Mouse (Mus musculus): ENCODE measurements around the gene Slc9b2. TPM values are rescaled to one million over a fixed set of nuclear protein-coding genes. Genes with fewer than 3 reads are reported as not detected.

The Slc9b2 gene
- polyA plus RNA-seq, 1 experiment from 2014 or later = 5.5 TPM

GRCm38 (mm10) chr3:135313727-135314126 is 6.2 kb downstream of the Slc9b2 start:
- peaks cover 6% of the 10 kb centered on the region; the same call in 1 of the 2 replicates for H3K9me3 ChIP-seq
- H3K4me3 ChIP-seq (replicated peaks) = no peak overlapping the region
- H3K27ac ChIP-seq = no peak overlapping the region
- H3K4me1 ChIP-seq (replicated peaks) = peaks cover 3% of the 10 kb centered on the region; the same call in 1 of the 2 replicates
- WGBS = 79% methylated on average over 2 of the region's 2 CpGs
- H3K36me3 ChIP-seq = no peaks in the 10 kb centered on the region
- H3K4me2 ChIP-seq = no peak overlapping the region
- H3K27me3 ChIP-seq = no peaks in the 10 kb centered on the region
- ATAC-seq (ENCODE audit: insufficient number of reproducible peaks, insufficient read depth, low FRiP score, low TSS enrichment, low read depth) = no peak
- no peak overlapping the region for H3K9ac ChIP-seq (replicated peaks)

GRCm38 (mm10) chr3:135314811-135315210 is 7.3 kb downstream of the Slc9b2 start:
- Histone ChIP-seq H3K4me3 (replicated peaks) (no peak overlapping the region), H3K4me2 (no peak overlapping the region), H3K27ac (no peak overlapping the region), H3K4me1 (replicated peaks) (peaks cover 3% of the 10 kb centered on the region; the same call in 1 of the 2 replicates), H3K36me3 (no peaks in the 10 kb centered on the region), H3K9ac (replicated peaks) (no peak overlapping the region), H3K9me3 (peaks cover 6% of the 10 kb centered on the region; the same call in 1 of the 2 replicates), H3K27me3 (no peaks in the 10 kb centered on the region)
- ATAC-seq (ENCODE audit: insufficient number of reproducible peaks, insufficient read depth, low FRiP score, low TSS enrichment, low read depth) = no peak
- WGBS = 71% methylated on average over 2 of the region's 2 CpGs

GRCm38 (mm10) chr3:135315720-135316425 is 8.4 kb downstream of the Slc9b2 start:
- H3K4me2 ChIP-seq = no peak overlapping the region
- H3K9me3 ChIP-seq = peaks cover 6% of the 10 kb centered on the region; the same call in 1 of the 2 replicates
- H3K4me1 ChIP-seq (replicated peaks) = peaks cover 3% of the 10 kb centered on the region; the same call in 1 of the 2 replicates
- no peak overlapping the region for H3K9ac ChIP-seq (replicated peaks)
- no peak for ATAC-seq (ENCODE audit: insufficient number of reproducible peaks, insufficient read depth, low FRiP score, low TSS enrichment, low read depth)
- H3K36me3 ChIP-seq = no peaks in the 10 kb centered on the region
- no peaks in the 10 kb centered on the region for H3K27me3 ChIP-seq
- WGBS = 79% methylated on average over 9 of the region's 9 CpGs
- H3K4me3 ChIP-seq (replicated peaks) = no peak overlapping the region
- no peak overlapping the region for H3K27ac ChIP-seq

GRCm38 (mm10) chr3:135318331-135318730 is 10.8 kb downstream of the Slc9b2 start:
- 87% methylated on average over 11 of the region's 11 CpGs for WGBS
- peaks cover 3% of the 10 kb centered on the region; the same call in 1 of the 2 replicates for H3K4me1 ChIP-seq (replicated peaks)
- H3K9ac ChIP-seq (replicated peaks) = no peak overlapping the region
- no peaks in the 10 kb centered on the region for H3K27me3 ChIP-seq
- no peak overlapping the region for H3K27ac ChIP-seq
- H3K4me2 ChIP-seq = no peak overlapping the region
- no peaks in the 10 kb centered on the region for H3K36me3 ChIP-seq
- no peak for ATAC-seq (ENCODE audit: insufficient number of reproducible peaks, insufficient read depth, low FRiP score, low TSS enrichment, low read depth)
- H3K4me3 ChIP-seq (replicated peaks) = no peak overlapping the region
- H3K9me3 ChIP-seq = peaks cover 6% of the 10 kb centered on the region; the same call in 1 of the 2 replicates

- H3K4me3 ChIP-seq (replicated peaks) = no peak overlapping the region
- H3K36me3 ChIP-seq = no peaks in the 10 kb centered on the region
- no peak overlapping the region for H3K9ac ChIP-seq (replicated peaks)
- no peaks in the 10 kb centered on the region for H3K27me3 ChIP-seq
- H3K9me3 ChIP-seq = no peaks in the 10 kb centered on the region
- WGBS = 67% methylated on average over 6 of the region's 6 CpGs
- ATAC-seq (ENCODE audit: insufficient number of reproducible peaks, insufficient read depth, low FRiP score, low TSS enrichment, low read depth) = no peak
- no peak overlapping the region for H3K4me2 ChIP-seq
- H3K27ac ChIP-seq = no peak overlapping the region
- no peaks in the 10 kb centered on the region for H3K4me1 ChIP-seq (replicated peaks)
Measured at GRCm38 (mm10) chr3:135324354-135324753, 16.9 kb downstream of the Slc9b2 start.

GRCm38 (mm10) chr3:135327176-135327575 is 19.7 kb downstream of the Slc9b2 start:
- no peak for ATAC-seq (ENCODE audit: insufficient number of reproducible peaks, insufficient read depth, low FRiP score, low TSS enrichment, low read depth)

GRCm38 (mm10) chr3:135327601-135328000 is 20.1 kb downstream of the Slc9b2 start:
- H3K27me3 ChIP-seq = no peaks in the 10 kb centered on the region
- H3K36me3 ChIP-seq = no peaks in the 10 kb centered on the region
- no peak for ATAC-seq (ENCODE audit: insufficient number of reproducible peaks, insufficient read depth, low FRiP score, low TSS enrichment, low read depth)
- no peaks in the 10 kb centered on the region for H3K9me3 ChIP-seq
- no peak overlapping the region for H3K4me2 ChIP-seq
- H3K4me3 ChIP-seq (replicated peaks) = no peak overlapping the region
- H3K9ac ChIP-seq (replicated peaks) = no peak overlapping the region
- H3K27ac ChIP-seq = no peak overlapping the region
- no peaks in the 10 kb centered on the region for H3K4me1 ChIP-seq (replicated peaks)
- 57% methylated on average over 2 of the region's 2 CpGs for WGBS

More at GRCm38 (mm10) chr3:135327176-135327575, 19.7 kb downstream of the Slc9b2 start:
- H3K36me3 ChIP-seq = no peaks in the 10 kb centered on the region
- H3K4me2 ChIP-seq = no peak overlapping the region
- no peaks in the 10 kb centered on the region for H3K9me3 ChIP-seq
- no peak overlapping the region for H3K4me3 ChIP-seq (replicated peaks)
- no peaks in the 10 kb centered on the region for H3K4me1 ChIP-seq (replicated peaks)
- H3K27me3 ChIP-seq = no peaks in the 10 kb centered on the region
- WGBS = 86% methylated on average over 6 of the region's 6 CpGs
- no peak overlapping the region for H3K27ac ChIP-seq
- no peak overlapping the region for H3K9ac ChIP-seq (replicated peaks)

- no peak overlapping the region for H3K4me3 ChIP-seq (replicated peaks)
- H3K9me3 ChIP-seq = no peaks in the 10 kb centered on the region
- no peak overlapping the region for H3K9ac ChIP-seq (replicated peaks)
- no peak for ATAC-seq (ENCODE audit: insufficient number of reproducible peaks, insufficient read depth, low FRiP score, low TSS enrichment, low read depth)
- H3K4me2 ChIP-seq = no peak overlapping the region
- H3K36me3 ChIP-seq = no peaks in the 10 kb centered on the region
- 48% methylated on average over 3 of the region's 3 CpGs for WGBS
- H3K27ac ChIP-seq = no peak overlapping the region
- H3K4me1 ChIP-seq (replicated peaks) = no peaks in the 10 kb centered on the region
- no peaks in the 10 kb centered on the region for H3K27me3 ChIP-seq
Measured at GRCm38 (mm10) chr3:135328560-135328959, 21.1 kb downstream of the Slc9b2 start.

- H3K4me3 ChIP-seq (replicated peaks) = no peak overlapping the region
- H3K27me3 ChIP-seq = no peaks in the 10 kb centered on the region
- H3K36me3 ChIP-seq = no peaks in the 10 kb centered on the region
- no peak overlapping the region for H3K27ac ChIP-seq
- H3K9me3 ChIP-seq = no peaks in the 10 kb centered on the region
- no peaks in the 10 kb centered on the region for H3K4me1 ChIP-seq (replicated peaks)
- H3K4me2 ChIP-seq = no peak overlapping the region
- no peak overlapping the region for H3K9ac ChIP-seq (replicated peaks)
- ATAC-seq (ENCODE audit: insufficient number of reproducible peaks, insufficient read depth, low FRiP score, low TSS enrichment, low read depth) = no peak
Measured at GRCm38 (mm10) chr3:135332691-135333090, 25.2 kb downstream of the Slc9b2 start.

- no peaks in the 10 kb centered on the region for H3K9me3 ChIP-seq
- WGBS = 52% methylated on average over 4 of the region's 4 CpGs
- no peak overlapping the region for H3K27ac ChIP-seq
- H3K4me3 ChIP-seq (replicated peaks) = no peak overlapping the region
- H3K4me1 ChIP-seq (replicated peaks) = no peaks in the 10 kb centered on the region
- H3K4me2 ChIP-seq = no peak overlapping the region
- no peak overlapping the region for H3K9ac ChIP-seq (replicated peaks)
- H3K36me3 ChIP-seq = no peaks in the 10 kb centered on the region
- no peak for ATAC-seq (ENCODE audit: insufficient number of reproducible peaks, insufficient read depth, low FRiP score, low TSS enrichment, low read depth)
- no peaks in the 10 kb centered on the region for H3K27me3 ChIP-seq
Measured at GRCm38 (mm10) chr3:135333763-135334162, 26.3 kb downstream of the Slc9b2 start.

GRCm38 (mm10) chr3:135347739-135348264 is 40.3 kb downstream of the Slc9b2 start, which contains the start of gene Slc9b1:
Gene Slc9b1, plus strand, starts transcription at chr3:135348029.
- Histone ChIP-seq H3K4me1 (replicated peaks) (no peaks in the 10 kb centered on the region), H3K9me3 (no peaks in the 10 kb centered on the region), H3K9ac (replicated peaks) (no peak within 1 kb of the TSS), H3K36me3 (no peaks in the 10 kb centered on the region), H3K27ac (no peak within 1 kb of the TSS), H3K4me2 (no peak within 1 kb of the TSS), H3K27me3 (no peaks in the 10 kb centered on the region), H3K4me3 (replicated peaks) (no peak within 1 kb of the TSS)
- 81% methylated on average over 14 of the region's 14 CpGs for WGBS
- no peak for ATAC-seq (ENCODE audit: insufficient number of reproducible peaks, insufficient read depth, low FRiP score, low TSS enrichment, low read depth)

All from limb, embryonic 12.5 days (tissue).